ENCODE assay signal across 18 mouse cellular contexts in genomic region chr5:123773441-123773840, GRCm38 (mm10). TPM values are rescaled to one million over a fixed set of nuclear protein-coding genes. Genes with fewer than 3 reads are reported as not detected.
"Had no signal": no experiment of that assay in that cellular context is flagged by ENCODE, and none has a peak within 500 bp of the region (broad histone marks: within the 10 kb centered on the region; RNA-seq: fewer than 3 reads in every experiment).

No protein-coding gene starts in this region.

- H3K4me2 ChIP-seq: liver, embryonic 13.5 days; liver, embryonic 15.5 days; lung, embryonic 15.5 days; midbrain, embryonic 12.5 days; neural tube, embryonic 12.5 days had no signal

- H3K27me3 ChIP-seq: liver, embryonic 13.5 days; liver, embryonic 15.5 days; lung, embryonic 15.5 days; midbrain, embryonic 12.5 days; neural tube, embryonic 12.5 days had no signal

- H3K4me1 ChIP-seq: liver, embryonic 13.5 days; liver, embryonic 15.5 days; lung, embryonic 15.5 days; midbrain, embryonic 10.5 days; midbrain, embryonic 12.5 days; neural tube, embryonic 12.5 days had no signal

- ATAC-seq: liver, postnatal 0 days; lung, postnatal 0 days had no signal

- H3K9ac ChIP-seq: liver, embryonic 13.5 days; liver, embryonic 15.5 days; liver, postnatal 0 days; lung, embryonic 15.5 days; midbrain, embryonic 12.5 days; neural tube, embryonic 12.5 days had no signal

- H3K27ac ChIP-seq: liver, embryonic 13.5 days; liver, embryonic 15.5 days; lung, embryonic 15.5 days; macrophage; midbrain, embryonic 10.5 days; midbrain, embryonic 12.5 days; neural tube, embryonic 12.5 days had no signal

- H3K9me3 ChIP-seq: liver, embryonic 13.5 days; liver, embryonic 15.5 days; lung, embryonic 15.5 days; midbrain, embryonic 10.5 days; midbrain, embryonic 12.5 days; neural tube, embryonic 12.5 days had no signal

- H3K4me3 ChIP-seq: liver, embryonic 13.5 days; liver, embryonic 15.5 days; lung, embryonic 15.5 days; midbrain, embryonic 10.5 days; midbrain, embryonic 12.5 days; neural tube, embryonic 12.5 days had no signal

- DNase-seq: liver, embryonic 13.5 days; liver, postnatal 0 days; lung, adult 2 months; lung, postnatal 14 days; lung, postnatal 36 days; midbrain, embryonic 14.5 days; right cerebral cortex, postnatal 14 days; thymus, adult 18-20 months; thymus, postnatal 14 days; thymus, postnatal 36 days had no signal

RNA-seq across cellular contexts. Expression of gene Kntc1, which starts 23.9 kb away (rescaled TPM):
- total RNA-seq: monocyte, adult 5-6 weeks had no signal
